Mouse (Mus musculus): ENCODE measurements at regions not wholly inside any gene's neighbourhood (a gene's known extent, or its start where the extent isn't known, plus 50 kb on each side); places are given as distances from the start of the nearest gene placed in this dataset.

GRCm38 (mm10) chr12:68683897-68684296 lies 475.1 kb downstream of the Rps29 start:
- in situ Hi-C loops (cut with MboI, MseI), result no loop called here

GRCm38 (mm10) chr12:68683176-68683575 lies 475.8 kb downstream of the Rps29 start:
- in situ Hi-C loops (cut with MboI, MseI), result no loop called here

GRCm38 (mm10) chr12:68680668-68681067 lies 478.3 kb downstream of the Rps29 start:
- in situ Hi-C loops (cut with MboI, MseI), result no loop called here

- in situ Hi-C loops (cut with MboI, MseI), result loop anchor here (5.0 kb wide), 1 partner anchor 99 kb away; no protein-coding TSS in a partner anchor
Observed at GRCm38 (mm10) chr12:68676096-68676775, 482.8 kb downstream of the Rps29 start.

- in situ Hi-C loops (cut with MboI, MseI), result no loop called here
Observed at GRCm38 (mm10) chr12:68672011-68672410, 487.0 kb downstream of the Rps29 start.

- in situ Hi-C loops (cut with MboI, MseI), result no loop called here
Observed at GRCm38 (mm10) chr12:68645901-68646585, 512.9 kb downstream of the Rps29 start.

- in situ Hi-C loops (cut with MboI, MseI), result no loop called here
Observed at GRCm38 (mm10) chr12:68643671-68644070, 515.3 kb downstream of the Rps29 start.

- in situ Hi-C loops (cut with MboI, MseI), result no loop called here
Observed at GRCm38 (mm10) chr12:68632441-68632840, 526.5 kb downstream of the Rps29 start.

GRCm38 (mm10) chr12:68618337-68618736 lies 540.6 kb downstream of the Rps29 start:
- in situ Hi-C loops (cut with MboI, MseI), result no loop called here

GRCm38 (mm10) chr12:68605417-68606000 lies 553.5 kb downstream of the Rps29 start:
- in situ Hi-C loops (cut with MboI, MseI), result no loop called here

GRCm38 (mm10) chr12:68604524-68605299 lies 554.3 kb downstream of the Rps29 start:
- in situ Hi-C loops (cut with MboI, MseI), result no loop called here

GRCm38 (mm10) chr12:68602682-68603081 lies 556.3 kb downstream of the Rps29 start:
- in situ Hi-C loops (cut with MboI, MseI), result no loop called here

GRCm38 (mm10) chr12:68601366-68601765 lies 557.6 kb downstream of the Rps29 start:
- in situ Hi-C loops (cut with MboI, MseI), result no loop called here

- in situ Hi-C loops (cut with MboI, MseI), result no loop called here
Observed at GRCm38 (mm10) chr12:68599681-68600596, 559.0 kb downstream of the Rps29 start.

GRCm38 (mm10) chr12:68599016-68599616 lies 559.9 kb downstream of the Rps29 start:
- in situ Hi-C loops (cut with MboI, MseI), result no loop called here

GRCm38 (mm10) chr12:68585524-68585872 lies 573.5 kb downstream of the Rps29 start:
- in situ Hi-C loops (cut with MboI, MseI), result no loop called here

GRCm38 (mm10) chr12:68584786-68585523 lies 574.0 kb downstream of the Rps29 start:
- in situ Hi-C loops (cut with MboI, MseI), result no loop called here

GRCm38 (mm10) chr12:68579909-68580308 lies 579.1 kb downstream of the Rps29 start:
- in situ Hi-C loops (cut with MboI, MseI), result loop anchor here (5.0 kb wide), 1 partner anchor 97 kb away; no protein-coding TSS in a partner anchor

- in situ Hi-C loops (cut with MboI, MseI), result loop anchor here (5.0 kb wide), 1 partner anchor 100 kb away; no protein-coding TSS in a partner anchor
Observed at GRCm38 (mm10) chr12:68577453-68577852, 581.5 kb downstream of the Rps29 start.

- in situ Hi-C loops (cut with MboI, MseI), result loop anchor here (5.0 kb wide), 1 partner anchor 100 kb away; no protein-coding TSS in a partner anchor
Observed at GRCm38 (mm10) chr12:68576855-68577254, 582.1 kb downstream of the Rps29 start.
